Mouse (Mus musculus): ENCODE measurements around the gene Fam229b.

DNA sequence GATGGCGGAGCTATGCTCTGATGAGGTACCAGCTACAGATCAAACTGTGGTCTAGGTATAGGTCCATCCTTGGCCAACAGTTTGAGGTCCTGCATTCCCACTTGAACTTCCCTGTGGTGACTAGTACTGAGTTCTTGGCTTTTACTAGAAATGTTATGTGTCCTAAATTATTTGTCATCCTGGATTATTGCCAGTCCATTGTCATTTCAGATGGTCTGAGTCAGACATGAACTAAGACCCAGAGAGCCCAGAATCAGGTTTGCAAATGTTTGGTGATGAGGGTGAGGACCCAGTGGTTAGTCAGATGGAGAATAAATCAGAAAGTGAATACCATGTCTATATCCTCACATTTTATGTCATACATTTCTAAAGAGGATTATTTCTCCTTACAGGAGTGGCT lies 23.6 kb upstream of the Fam229b start:
- no peak for TF ChIP-seq CTCF (IDR thresholded peaks at IDR 0.05; ENCODE audit: control insufficient read depth, insufficient read depth, insufficient replicate concordance, low read depth, low read length)
- TF ChIP-seq POLR2A (IDR thresholded peaks at IDR 0.05; ENCODE audit: control insufficient read depth, low read depth, low read length), result no peak

Measured in testis, adult 2 months (tissue).